Mouse (Mus musculus) bone marrow, adult 2 months (tissue): ENCODE data around the gene Nmnat2.

Source experiments
- CTCF ChIP-seq: fragments of 200-500 bp; IDR thresholded peaks from 2 replicates; pipeline ENCODE4 v1.5.1; 2011; ENCODE audit warnings: low read length, control low read depth; ENCODE audit not compliant: control insufficient read depth, insufficient read depth
- POLR2A ChIP-seq: fragments of 200-500 bp; IDR thresholded peaks from 2 replicates; pipeline ENCODE4 v1.6.1; 2011; ENCODE audit warnings: low read depth, mild to moderate bottlenecking, control low read depth, low read length, borderline replicate concordance; ENCODE audit not compliant: control insufficient read depth

GRCm38 (mm10) chr1:153098586-153098985, 143.8 kb downstream of the Nmnat2 start:
- no peak for TF ChIP-seq POLR2A
- no peak for TF ChIP-seq CTCF
